Mouse (Mus musculus): ENCODE measurements around the gene Dhrs7. TPM values are rescaled to one million over a fixed set of nuclear protein-coding genes. Genes with fewer than 3 reads are reported as not detected.

The Dhrs7 gene
- total RNA-seq (2023): 100 to 1,000 TPM; 221 to 231 TPM

GRCm38 (mm10) chr12:72664735-72665337 lies at the start of gene Dhrs7:
TSS of gene Dhrs7 (minus strand) at chr12:72664909.

DNA sequence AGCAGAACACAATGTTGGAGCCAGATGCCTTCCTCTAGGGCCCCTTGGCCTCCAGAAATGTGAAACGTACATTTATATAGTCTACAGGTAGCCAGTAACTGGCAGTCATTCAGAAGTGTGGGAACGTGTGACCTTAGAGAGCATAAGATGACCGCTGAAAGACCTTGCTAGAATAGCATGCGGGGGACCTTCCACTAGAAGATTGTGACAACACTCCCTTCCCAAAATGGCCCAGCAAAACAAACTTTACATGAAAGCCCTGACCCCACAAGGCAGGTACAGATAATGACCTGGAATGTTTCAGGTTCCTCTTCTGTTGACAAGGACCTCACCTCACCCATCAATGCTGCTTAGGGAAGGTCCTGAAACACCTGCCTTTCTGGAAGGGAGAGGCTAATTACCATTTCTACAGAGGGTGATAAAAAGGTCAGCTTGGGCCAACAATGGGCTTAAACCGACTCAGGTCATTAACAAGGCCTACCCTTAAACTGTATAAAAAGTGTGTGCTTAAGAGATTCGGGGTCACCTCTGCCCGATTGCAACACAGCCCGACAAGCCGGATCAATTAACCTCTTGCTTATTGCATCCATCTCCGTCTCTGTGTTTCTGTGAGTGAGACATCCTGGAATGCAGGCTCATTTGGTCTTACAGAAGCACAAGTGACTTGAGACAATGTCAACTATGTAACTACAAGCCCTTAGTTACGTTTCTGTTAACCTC lies 14.9 kb downstream of the Dhrs7 start, which contains the start of gene Gm4756:
Gene Gm4756, minus strand, starts transcription at position 51 of the 720 bp plus-strand sequence.

Other genes with a start within 250 kb of the Dhrs7 start
- not detected for gene Lrrc9, start 223.0 kb downstream of the Dhrs7 start, total RNA-seq (2023)
- gene Pcnx4, start 128.5 kb downstream of the Dhrs7 start, total RNA-seq (2023): under 1 TPM; 0.60 to 0.75 TPM
- gene Gm4756, start 15.2 kb downstream of the Dhrs7 start, total RNA-seq (2023): not detected
- gene Ppm1a, start 92.5 kb upstream of the Dhrs7 start, total RNA-seq (2023): 100 to 1,000 TPM; 107 TPM

Data from neutrophil, adult 83 days (primary cell).